Mouse (Mus musculus): ENCODE results near the gene Tbrg1. TPM values are rescaled to one million over a fixed set of nuclear protein-coding genes. Genes with fewer than 3 reads are reported as not detected.
A peak's percentile ranks its signal among the peaks of the same experiment; 100 is the strongest.

Gene Tbrg1
- total and polyA plus RNA-seq, 2 experiments from 2014 or later: 80.5 to 86.2 TPM

GRCm38 (mm10) chr9:37613911-37614280 is 43.2 kb downstream of the Tbrg1 start:
- Histone ChIP-seq H3K27me3 (ENCODE audit: control insufficient read depth, insufficient read depth, low read length) (no peaks in the 10 kb centered on the region), H3K36me3 (replicated peaks; ENCODE audit: control insufficient read depth, insufficient read depth, low read length) (no peaks in the 10 kb centered on the region), H3K4me2 (ENCODE audit: low read depth, low read length) (peak overlapping the region; percentile 79), H3K4me1 (ENCODE audit: control insufficient read depth, insufficient read depth) (0 out of 2 replicates have a peak, but pooled peaks cover 7% of the 10 kb centered on the region), H3K9me3 (replicated peaks; ENCODE audit: control insufficient read depth, low read length) (no peaks in the 10 kb centered on the region), H3K4me3 (ENCODE audit: low read depth, low read length) (peak overlapping the region; percentile 62), H3K9ac (replicated peaks; ENCODE audit: low read depth, low read length) (peak overlapping the region; percentile 50), H3K27ac (ENCODE audit: low read depth) (peak overlapping the region; percentile 56)
- ATAC-seq (ENCODE audit: insufficient read depth, low read depth): no peak; the same call in 1 of the 2 replicates
- no peak for DNase-seq (ENCODE audit: low spot score)
- TF ChIP-seq CTCF (IDR thresholded peaks at IDR 0.05; ENCODE audit: low read depth) (no peak), EP300 (IDR thresholded peaks at IDR 0.05; ENCODE audit: low read depth) (no peak)
- WGBS: 21% methylated on average over 6 of the region's 6 CpGs

- Histone ChIP-seq H3K9ac (replicated peaks; ENCODE audit: low read depth, low read length) (peak within 1 kb of the TSS; percentile 72), H3K27me3 (ENCODE audit: control insufficient read depth, insufficient read depth, low read length) (no peaks in the 10 kb centered on the region), H3K4me3 (ENCODE audit: low read depth, low read length) (peak within 1 kb of the TSS; percentile 62), H3K4me2 (ENCODE audit: low read depth, low read length) (peak within 1 kb of the TSS; percentile 79), H3K4me1 (ENCODE audit: control insufficient read depth, insufficient read depth) (0 out of 2 replicates have a peak, but pooled peaks cover 7% of the 10 kb centered on the region), H3K9me3 (replicated peaks; ENCODE audit: control insufficient read depth, low read length) (no peaks in the 10 kb centered on the region), H3K27ac (ENCODE audit: low read depth) (peak within 1 kb of the TSS; percentile 87), H3K36me3 (replicated peaks; ENCODE audit: control insufficient read depth, insufficient read depth, low read length) (no peaks in the 10 kb centered on the region)
- ATAC-seq (ENCODE audit: insufficient read depth, low read depth): peak; percentile 98
- DNase-seq (ENCODE audit: low spot score): peak; percentile 93
- under 1% methylated on average over 45 of the region's 45 CpGs for WGBS
- TF ChIP-seq EP300 (IDR thresholded peaks at IDR 0.05; ENCODE audit: low read depth) (peak; percentile 21; the same call in 1 of the 2 replicates), CTCF (IDR thresholded peaks at IDR 0.05; ENCODE audit: low read depth) (no peak)
Measured at GRCm38 (mm10) chr9:37613182-37613910, 43.8 kb downstream of the Tbrg1 start, which contains the start of gene Spa17. TSS of gene Spa17 (minus strand) at chr9:37613722.

GRCm38 (mm10) chr9:37609558-37609957 is 47.6 kb downstream of the Tbrg1 start:
- H3K9me3 ChIP-seq (replicated peaks; ENCODE audit: control insufficient read depth, low read length): no peaks in the 10 kb centered on the region
- no peaks in the 10 kb centered on the region for H3K27me3 ChIP-seq (ENCODE audit: control insufficient read depth, insufficient read depth, low read length)
- no peak for DNase-seq (ENCODE audit: low spot score)
- no peak for ATAC-seq (ENCODE audit: insufficient read depth, low read depth)
- H3K27ac ChIP-seq (ENCODE audit: low read depth): no peak overlapping the region
- no peak overlapping the region for H3K4me2 ChIP-seq (ENCODE audit: low read depth, low read length)
- TF ChIP-seq CTCF (IDR thresholded peaks at IDR 0.05; ENCODE audit: low read depth) (no peak), EP300 (IDR thresholded peaks at IDR 0.05; ENCODE audit: low read depth) (no peak)
- H3K36me3 ChIP-seq (replicated peaks; ENCODE audit: control insufficient read depth, insufficient read depth, low read length): no peaks in the 10 kb centered on the region
- H3K9ac ChIP-seq (replicated peaks; ENCODE audit: low read depth, low read length): no peak overlapping the region
- H3K4me1 ChIP-seq (ENCODE audit: control insufficient read depth, insufficient read depth): 0 out of 2 replicates have a peak, but pooled peaks cover 7% of the 10 kb centered on the region
- WGBS: 61% methylated on average over 4 of the region's 4 CpGs
- H3K4me3 ChIP-seq (ENCODE audit: low read depth, low read length): no peak overlapping the region

GRCm38 (mm10) chr9:37605089-37605488 is 52.0 kb downstream of the Tbrg1 start:
- 60% methylated on average over 3 of the region's 3 CpGs for WGBS
- no peak overlapping the region for H3K9ac ChIP-seq (replicated peaks; ENCODE audit: low read depth, low read length)
- H3K4me2 ChIP-seq (ENCODE audit: low read depth, low read length): no peak overlapping the region
- no peaks in the 10 kb centered on the region for H3K9me3 ChIP-seq (replicated peaks; ENCODE audit: control insufficient read depth, low read length)
- ATAC-seq (ENCODE audit: insufficient read depth, low read depth) (no peak), DNase-seq (ENCODE audit: low spot score) (no peak)
- H3K4me1 ChIP-seq (ENCODE audit: control insufficient read depth, insufficient read depth): no peaks in the 10 kb centered on the region
- H3K36me3 ChIP-seq (replicated peaks; ENCODE audit: control insufficient read depth, insufficient read depth, low read length): no peaks in the 10 kb centered on the region
- TF ChIP-seq EP300 (IDR thresholded peaks at IDR 0.05; ENCODE audit: low read depth) (no peak), CTCF (IDR thresholded peaks at IDR 0.05; ENCODE audit: low read depth) (no peak)
- H3K27me3 ChIP-seq (ENCODE audit: control insufficient read depth, insufficient read depth, low read length): no peaks in the 10 kb centered on the region
- no peak overlapping the region for H3K27ac ChIP-seq (ENCODE audit: low read depth)
- H3K4me3 ChIP-seq (ENCODE audit: low read depth, low read length): no peak overlapping the region

- H3K27ac ChIP-seq (ENCODE audit: low read depth): no peak overlapping the region
- no peaks in the 10 kb centered on the region for H3K36me3 ChIP-seq (replicated peaks; ENCODE audit: control insufficient read depth, insufficient read depth, low read length)
- 83% methylated on average over 2 of the region's 2 CpGs for WGBS
- no peak for DNase-seq (ENCODE audit: low spot score)
- no peaks in the 10 kb centered on the region for H3K9me3 ChIP-seq (replicated peaks; ENCODE audit: control insufficient read depth, low read length)
- H3K9ac ChIP-seq (replicated peaks; ENCODE audit: low read depth, low read length): no peak overlapping the region
- H3K4me3 ChIP-seq (ENCODE audit: low read depth, low read length): no peak overlapping the region
- no peaks in the 10 kb centered on the region for H3K27me3 ChIP-seq (ENCODE audit: control insufficient read depth, insufficient read depth, low read length)
- no peak for ATAC-seq (ENCODE audit: insufficient read depth, low read depth)
- H3K4me1 ChIP-seq (ENCODE audit: control insufficient read depth, insufficient read depth): no peaks in the 10 kb centered on the region
- H3K4me2 ChIP-seq (ENCODE audit: low read depth, low read length): no peak overlapping the region
- TF ChIP-seq EP300 (IDR thresholded peaks at IDR 0.05; ENCODE audit: low read depth) (no peak), CTCF (IDR thresholded peaks at IDR 0.05; ENCODE audit: low read depth) (no peak)
Measured at GRCm38 (mm10) chr9:37600538-37601205, 56.4 kb downstream of the Tbrg1 start.

Other genes starting within 250 kb of the Tbrg1 start
- not detected in 2 replicates for gene Robo3, start 224.1 kb downstream of the Tbrg1 start, total RNA-seq (2014; rRNA removed; ENCODE audit: low replicate concordance)
- 0.12 and 0.18 TPM in 2 replicates for gene Robo3, start 224.1 kb downstream of the Tbrg1 start, polyA plus RNA-seq (2015; fragmentation: Nextera tagmentation; extraction: Ambion mirVana)
- 3.8 and 5.3 TPM in 2 replicates for gene Msantd2, start 168.0 kb downstream of the Tbrg1 start, total RNA-seq (2014; rRNA removed; ENCODE audit: low replicate concordance)
- 5.8 and 6.4 TPM in 2 replicates for gene Msantd2, start 168.0 kb downstream of the Tbrg1 start, polyA plus RNA-seq (2015; fragmentation: Nextera tagmentation; extraction: Ambion mirVana)
- gene Esam, start 129.2 kb downstream of the Tbrg1 start, total RNA-seq (2014; rRNA removed; ENCODE audit: low replicate concordance): 115 and 117 TPM in 2 replicates
- 82.6 and 83.4 TPM in 2 replicates for gene Esam, start 129.2 kb downstream of the Tbrg1 start, polyA plus RNA-seq (2015; fragmentation: Nextera tagmentation; extraction: Ambion mirVana)
- gene Vsig2, start 118.1 kb downstream of the Tbrg1 start, total RNA-seq (2014; rRNA removed; ENCODE audit: low replicate concordance): 17.2 TPM in 1 of 2 replicates, not detected in the other
- gene Vsig2, start 118.1 kb downstream of the Tbrg1 start, polyA plus RNA-seq (2015; fragmentation: Nextera tagmentation; extraction: Ambion mirVana): 1.4 and 1.5 TPM in 2 replicates
- not detected in 2 replicates for gene Nrgn, start 104.4 kb downstream of the Tbrg1 start, total RNA-seq (2014; rRNA removed; ENCODE audit: low replicate concordance)
- 2.0 and 2.3 TPM in 2 replicates for gene Nrgn, start 104.4 kb downstream of the Tbrg1 start, polyA plus RNA-seq (2015; fragmentation: Nextera tagmentation; extraction: Ambion mirVana)
- 5.4 and 5.8 TPM in 2 replicates for gene Siae, start 101.6 kb downstream of the Tbrg1 start, total RNA-seq (2014; rRNA removed; ENCODE audit: low replicate concordance)
- gene Siae, start 101.6 kb downstream of the Tbrg1 start, polyA plus RNA-seq (2015; fragmentation: Nextera tagmentation; extraction: Ambion mirVana): 6.4 and 9.3 TPM in 2 replicates
- 13.8 TPM in 1 of 2 replicates, not detected in the other for gene Spa17, start 43.6 kb downstream of the Tbrg1 start, total RNA-seq (2014; rRNA removed; ENCODE audit: low replicate concordance)
- 14.0 and 15.7 TPM in 2 replicates for gene Spa17, start 43.6 kb downstream of the Tbrg1 start, polyA plus RNA-seq (2015; fragmentation: Nextera tagmentation; extraction: Ambion mirVana)
- gene Panx3, start 11.9 kb upstream of the Tbrg1 start, total RNA-seq (2014; rRNA removed; ENCODE audit: low replicate concordance): not detected in 2 replicates
- gene Panx3, start 11.9 kb upstream of the Tbrg1 start, polyA plus RNA-seq (2015; fragmentation: Nextera tagmentation; extraction: Ambion mirVana): not detected in 2 replicates
- not detected in 2 replicates for gene Olfr160, start 58.9 kb upstream of the Tbrg1 start, total RNA-seq (2014; rRNA removed; ENCODE audit: low replicate concordance)
- not detected in 2 replicates for gene Olfr160, start 58.9 kb upstream of the Tbrg1 start, polyA plus RNA-seq (2015; fragmentation: Nextera tagmentation; extraction: Ambion mirVana)
- gene Olfr874, start 87.8 kb upstream of the Tbrg1 start, total RNA-seq (2014; rRNA removed; ENCODE audit: low replicate concordance): not detected in 2 replicates
- not detected in 2 replicates for gene Olfr874, start 87.8 kb upstream of the Tbrg1 start, polyA plus RNA-seq (2015; fragmentation: Nextera tagmentation; extraction: Ambion mirVana)
- gene Olfr875, start 114.5 kb upstream of the Tbrg1 start, total RNA-seq (2014; rRNA removed; ENCODE audit: low replicate concordance): not detected in 2 replicates
- gene Olfr875, start 114.5 kb upstream of the Tbrg1 start, polyA plus RNA-seq (2015; fragmentation: Nextera tagmentation; extraction: Ambion mirVana): not detected in 2 replicates
- gene Olfr876, start 145.7 kb upstream of the Tbrg1 start, total RNA-seq (2014; rRNA removed; ENCODE audit: low replicate concordance): not detected in 2 replicates
- not detected in 2 replicates for gene Olfr876, start 145.7 kb upstream of the Tbrg1 start, polyA plus RNA-seq (2015; fragmentation: Nextera tagmentation; extraction: Ambion mirVana)
- not detected in 2 replicates for gene Olfr877, start 197.0 kb upstream of the Tbrg1 start, total RNA-seq (2014; rRNA removed; ENCODE audit: low replicate concordance)
- not detected in 2 replicates for gene Olfr877, start 197.0 kb upstream of the Tbrg1 start, polyA plus RNA-seq (2015; fragmentation: Nextera tagmentation; extraction: Ambion mirVana)
- gene Olfr145, start 239.4 kb upstream of the Tbrg1 start, total RNA-seq (2014; rRNA removed; ENCODE audit: low replicate concordance): not detected in 2 replicates
- not detected in 2 replicates for gene Olfr145, start 239.4 kb upstream of the Tbrg1 start, polyA plus RNA-seq (2015; fragmentation: Nextera tagmentation; extraction: Ambion mirVana)

Measured in heart, postnatal 0 days (tissue).